Mouse (Mus musculus): ENCODE data around the gene Mrrf. TPM values are rescaled to one million over a fixed set of nuclear protein-coding genes. Genes with fewer than 3 reads are reported as not detected.
A peak's percentile ranks its signal among the peaks of the same experiment; 100 is the strongest.
"Not testable (repeated sequence)": the region's sequence is repeated elsewhere in the genome, so short reads cannot be mapped to it uniquely, and the experiment has no call there.

Mrrf gene
- polyA plus RNA-seq, 1 experiment from 2014 or later, result 35.1 TPM

DNA sequence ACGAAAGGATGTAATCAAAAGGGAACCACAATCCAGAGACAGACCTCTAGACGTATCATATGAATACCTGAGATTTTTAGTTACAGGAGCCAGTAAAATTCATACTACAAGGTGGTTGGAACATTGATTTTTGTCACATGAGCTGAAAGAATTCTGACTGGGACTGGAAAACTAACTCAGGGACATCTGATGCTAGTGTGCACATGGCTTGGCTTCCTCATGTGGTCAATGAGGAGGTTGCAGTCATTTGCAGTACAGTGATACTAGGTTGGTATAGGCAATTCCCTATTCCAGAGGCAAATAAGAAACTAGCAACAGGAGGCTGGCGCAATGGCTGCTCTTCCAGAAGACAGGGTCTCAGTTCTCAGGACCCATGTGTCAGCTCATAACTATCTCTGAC lies 23.6 kb upstream of the Mrrf start:
- Histone ChIP-seq H3K9ac (ENCODE audit: low read depth, low read length) (no peak overlapping the region), H3K9me3 (ENCODE audit: control insufficient read depth, low read length) (no peaks in the 10 kb centered on the region), H3K36me3 (ENCODE audit: control insufficient read depth, insufficient read depth, low read length) (peaks cover 23% of the 10 kb centered on the region), H3K4me3 (ENCODE audit: low read depth, low read length) (no peak overlapping the region), H3K4me2 (ENCODE audit: low read depth, low read length) (no peak overlapping the region), H3K27me3 (replicated peaks; ENCODE audit: control insufficient read depth, insufficient read depth, low read length) (peaks cover 20% of the 10 kb centered on the region), H3K4me1 (ENCODE audit: control insufficient read depth, insufficient read depth, low read length) (no peaks in the 10 kb centered on the region), H3K27ac (replicated peaks; ENCODE audit: low read depth, low read length) (no peak overlapping the region)
- WGBS, result 59% methylated on average over 3 of the region's 3 CpGs
- no peak for ATAC-seq (ENCODE audit: low read depth)
- no peak for DNase-seq (ENCODE audit: low spot score)

DNA sequence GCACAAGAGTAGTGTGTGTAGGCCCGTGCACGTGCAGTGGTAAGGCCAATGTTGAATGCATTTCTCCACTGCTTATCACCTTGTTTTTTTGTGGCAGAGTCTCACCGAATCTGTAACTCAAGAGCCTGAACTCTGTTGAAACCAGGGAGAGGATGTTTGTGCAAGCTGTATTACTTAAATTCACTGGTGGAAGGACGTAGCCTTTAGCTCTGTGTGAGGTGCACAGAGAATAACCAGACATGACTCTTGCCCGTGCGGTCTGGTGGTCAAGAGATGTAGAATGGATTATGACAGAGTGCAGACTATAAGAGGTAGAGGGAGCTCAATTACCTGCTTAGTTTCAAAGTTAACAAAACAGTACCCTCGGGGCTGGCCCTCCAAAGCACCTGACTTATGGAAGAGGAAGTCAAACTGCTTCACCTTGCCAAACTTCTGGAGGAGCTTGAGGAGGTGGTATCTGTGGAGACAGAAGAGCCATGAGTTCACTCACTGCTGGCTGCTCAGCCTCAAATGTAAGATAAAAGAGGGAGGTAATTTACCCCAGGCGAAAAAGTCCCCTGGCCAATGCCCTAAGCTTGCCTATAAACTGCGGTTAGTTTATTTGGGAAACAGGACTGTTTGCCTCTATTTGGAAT lies 9.3 kb upstream of the Mrrf start:
- H3K36me3 ChIP-seq (ENCODE audit: control insufficient read depth, insufficient read depth, low read length), result peaks cover 83% of the 10 kb centered on the region
- WGBS, result 84% methylated on average over 9 of the region's 9 CpGs

DNA sequence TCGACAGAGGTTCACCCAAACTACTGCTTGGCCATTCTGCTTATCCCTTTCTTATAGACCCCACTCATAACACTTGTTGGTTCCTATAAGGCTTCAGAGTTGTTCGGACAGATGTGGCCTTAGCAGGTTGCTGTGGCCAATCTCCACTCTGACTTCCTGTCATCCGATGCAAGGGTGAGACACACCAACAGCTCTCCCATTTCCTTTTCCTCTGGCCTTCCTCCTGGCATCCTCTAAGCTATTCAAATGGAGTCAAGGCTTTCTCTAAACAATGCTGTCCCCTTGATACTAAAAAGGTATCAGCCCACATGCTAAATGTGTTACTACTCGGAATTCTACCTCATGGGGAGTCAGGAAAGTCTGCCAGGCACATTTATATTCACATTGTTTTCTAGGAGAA lies 8.2 kb upstream of the Mrrf start:
- Histone ChIP-seq H3K4me2 (ENCODE audit: low read depth, low read length) (no peak overlapping the region), H3K36me3 (ENCODE audit: control insufficient read depth, insufficient read depth, low read length) (peaks cover 83% of the 10 kb centered on the region), H3K9me3 (ENCODE audit: control insufficient read depth, low read length) (no peaks in the 10 kb centered on the region), H3K27me3 (replicated peaks; ENCODE audit: control insufficient read depth, insufficient read depth, low read length) (no peaks in the 10 kb centered on the region), H3K4me1 (ENCODE audit: control insufficient read depth, insufficient read depth, low read length) (no peaks in the 10 kb centered on the region), H3K4me3 (ENCODE audit: low read depth, low read length) (no peak overlapping the region), H3K9ac (ENCODE audit: low read depth, low read length) (no peak overlapping the region), H3K27ac (replicated peaks; ENCODE audit: low read depth, low read length) (no peak overlapping the region)
- DNase-seq (ENCODE audit: low spot score) (no peak), ATAC-seq (ENCODE audit: low read depth) (no peak)
- 72% methylated on average over 4 of the region's 4 CpGs for WGBS

More for the DNA sequence above, 9.3 kb upstream of the Mrrf start:
- DNase-seq (ENCODE audit: low spot score) (no peak), ATAC-seq (ENCODE audit: low read depth) (no peak)
- Histone ChIP-seq H3K4me3 (ENCODE audit: low read depth, low read length) (no peak overlapping the region), H3K4me1 (ENCODE audit: control insufficient read depth, insufficient read depth, low read length) (no peaks in the 10 kb centered on the region), H3K4me2 (ENCODE audit: low read depth, low read length) (no peak overlapping the region), H3K9ac (ENCODE audit: low read depth, low read length) (no peak overlapping the region), H3K27ac (replicated peaks; ENCODE audit: low read depth, low read length) (no peak overlapping the region), H3K27me3 (replicated peaks; ENCODE audit: control insufficient read depth, insufficient read depth, low read length) (no peaks in the 10 kb centered on the region), H3K9me3 (ENCODE audit: control insufficient read depth, low read length) (no peaks in the 10 kb centered on the region)

DNA sequence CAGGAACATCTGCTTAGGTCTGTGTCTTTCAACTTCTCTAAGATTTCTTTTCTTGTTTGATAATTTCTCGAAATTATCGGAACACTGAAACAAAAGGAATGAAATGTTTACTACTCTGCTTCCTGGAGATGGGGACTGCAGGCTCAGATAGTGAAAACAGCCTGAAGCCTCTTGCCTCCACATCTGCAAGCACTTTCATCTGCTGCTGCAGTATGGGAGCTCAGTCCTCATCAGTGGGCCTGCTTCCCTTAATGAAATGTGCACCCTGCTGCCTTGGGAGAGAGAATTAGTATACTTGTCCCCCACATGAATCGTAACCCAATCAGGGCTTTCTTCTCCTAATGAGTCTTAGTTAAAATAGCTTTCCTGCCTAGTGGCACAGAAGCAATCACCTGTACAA lies 7.1 kb upstream of the Mrrf start:
- H3K36me3 ChIP-seq (ENCODE audit: control insufficient read depth, insufficient read depth, low read length), result peaks cover 86% of the 10 kb centered on the region
- ATAC-seq (ENCODE audit: low read depth) (no peak), DNase-seq (ENCODE audit: low spot score) (no peak)
- H3K9ac ChIP-seq (ENCODE audit: low read depth, low read length), result no peak overlapping the region
- no peak overlapping the region for H3K27ac ChIP-seq (replicated peaks; ENCODE audit: low read depth, low read length)
- no peaks in the 10 kb centered on the region for H3K27me3 ChIP-seq (replicated peaks; ENCODE audit: control insufficient read depth, insufficient read depth, low read length)
- no peak overlapping the region for H3K4me3 ChIP-seq (ENCODE audit: low read depth, low read length)
- no peaks in the 10 kb centered on the region for H3K9me3 ChIP-seq (ENCODE audit: control insufficient read depth, low read length)
- 68% methylated on average over 3 of the region's 3 CpGs for WGBS
- no peak overlapping the region for H3K4me2 ChIP-seq (ENCODE audit: low read depth, low read length)
- no peaks in the 10 kb centered on the region for H3K4me1 ChIP-seq (ENCODE audit: control insufficient read depth, insufficient read depth, low read length)

DNA sequence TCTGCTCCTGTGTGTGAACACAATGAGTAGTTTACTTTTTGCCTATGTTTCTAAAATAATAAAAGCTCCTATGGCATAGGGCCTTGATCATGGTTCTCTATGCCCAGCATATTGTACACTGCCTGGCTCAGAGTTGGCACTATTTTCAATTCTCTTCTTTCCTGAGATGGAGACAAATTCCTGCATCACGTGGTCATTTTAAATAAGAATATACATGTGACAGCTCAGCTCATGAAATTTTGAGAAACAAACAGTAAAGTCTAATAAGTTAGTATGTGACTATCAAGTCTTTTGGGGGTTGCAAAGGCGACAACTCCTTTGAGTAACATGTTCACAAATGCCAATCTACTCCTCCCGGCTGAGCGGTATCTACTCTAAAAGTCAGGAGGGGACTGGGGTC lies 302 bp upstream of the Mrrf start:
- H3K36me3 ChIP-seq (ENCODE audit: control insufficient read depth, insufficient read depth, low read length), result peaks cover 33% of the 10 kb centered on the region
- ATAC-seq (ENCODE audit: low read depth) (no peak), DNase-seq (ENCODE audit: low spot score) (no peak)
- peak overlapping the region; percentile 78 for H3K9ac ChIP-seq (ENCODE audit: low read depth, low read length)
- under 1% methylated on average over 4 of the region's 4 CpGs for WGBS
- H3K27ac ChIP-seq (replicated peaks; ENCODE audit: low read depth, low read length), result peak overlapping the region; percentile 83
- peak overlapping the region; percentile 61 for H3K4me3 ChIP-seq (ENCODE audit: low read depth, low read length)
- no peaks in the 10 kb centered on the region for H3K9me3 ChIP-seq (ENCODE audit: control insufficient read depth, low read length)
- peak overlapping the region; percentile 62 for H3K4me2 ChIP-seq (ENCODE audit: low read depth, low read length)
- peaks cover 7% of the 10 kb centered on the region; the same call in 1 of the 2 replicates for H3K4me1 ChIP-seq (ENCODE audit: control insufficient read depth, insufficient read depth, low read length)
- H3K27me3 ChIP-seq (replicated peaks; ENCODE audit: control insufficient read depth, insufficient read depth, low read length), result no peaks in the 10 kb centered on the region

DNA sequence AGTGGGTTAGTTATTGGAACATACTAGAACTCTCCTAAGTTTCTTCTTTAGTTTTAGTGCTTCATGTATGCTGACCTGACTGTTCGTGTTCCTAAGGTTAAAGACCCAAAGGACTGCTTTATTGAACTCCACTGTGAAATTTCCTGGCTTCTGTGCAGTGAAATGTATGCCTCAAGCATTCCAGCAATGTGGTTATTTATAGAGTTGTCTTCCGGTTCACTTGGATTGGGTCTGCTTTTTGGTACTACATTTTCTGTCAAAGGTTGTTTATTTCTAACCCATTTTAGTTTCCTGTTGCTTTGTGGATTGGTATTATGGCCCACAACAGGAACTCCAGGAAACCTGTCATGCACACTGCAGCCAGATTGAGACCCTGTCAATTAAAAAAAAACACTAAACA lies 2.9 kb downstream of the Mrrf start:
- Histone ChIP-seq H3K4me3 (ENCODE audit: low read depth, low read length) (no peak overlapping the region), H3K27ac (replicated peaks; ENCODE audit: low read depth, low read length) (no peak overlapping the region), H3K4me2 (ENCODE audit: low read depth, low read length) (no peak overlapping the region), H3K36me3 (ENCODE audit: control insufficient read depth, insufficient read depth, low read length) (peaks cover 22% of the 10 kb centered on the region), H3K9me3 (ENCODE audit: control insufficient read depth, low read length) (no peaks in the 10 kb centered on the region), H3K4me1 (ENCODE audit: control insufficient read depth, insufficient read depth, low read length) (peaks cover 7% of the 10 kb centered on the region; the same call in 1 of the 2 replicates), H3K9ac (ENCODE audit: low read depth, low read length) (no peak overlapping the region), H3K27me3 (replicated peaks; ENCODE audit: control insufficient read depth, insufficient read depth, low read length) (no peaks in the 10 kb centered on the region)
- DNase-seq (ENCODE audit: low spot score), result no peak
- 54% methylated on average over 2 of the region's 2 CpGs for WGBS
- ATAC-seq (ENCODE audit: low read depth), result no peak

DNA sequence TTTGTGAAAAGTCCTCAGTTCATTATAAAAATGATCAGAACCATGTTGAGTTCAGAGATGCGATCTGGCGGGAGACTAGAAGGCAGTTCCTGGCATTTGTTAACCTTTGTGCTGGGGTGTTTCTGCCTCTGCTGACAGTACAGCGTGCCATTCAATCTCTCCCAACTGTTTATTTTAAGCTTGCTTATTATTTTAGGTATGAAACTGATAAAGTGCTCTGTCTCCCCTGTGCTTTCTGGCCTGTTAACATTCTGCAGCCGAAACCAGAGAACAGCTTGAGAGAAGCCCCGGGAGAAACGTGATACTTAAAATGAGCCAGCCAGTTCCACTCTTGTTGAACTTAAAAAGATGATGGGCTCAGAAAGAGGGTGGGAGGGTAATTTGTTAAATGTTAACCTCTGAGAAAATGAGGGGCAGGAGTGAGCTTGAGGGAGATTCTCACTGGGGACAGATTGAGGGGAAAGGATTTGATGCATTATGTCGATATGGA lies 12.7 kb downstream of the Mrrf start:
- no peak overlapping the region for H3K27ac ChIP-seq (replicated peaks; ENCODE audit: low read depth, low read length)
- ATAC-seq (ENCODE audit: low read depth) (peak; percentile 18; the same call in 1 of the 2 replicates), DNase-seq (ENCODE audit: low spot score) (peak; percentile 70)
- 35% methylated on average over 7 of the region's 7 CpGs for WGBS
- no peak overlapping the region for H3K4me2 ChIP-seq (ENCODE audit: low read depth, low read length)
- H3K36me3 ChIP-seq (ENCODE audit: control insufficient read depth, insufficient read depth, low read length), result peaks cover 8% of the 10 kb centered on the region; the same call in 1 of the 2 replicates
- H3K27me3 ChIP-seq (replicated peaks; ENCODE audit: control insufficient read depth, insufficient read depth, low read length), result no peaks in the 10 kb centered on the region
- 0 out of 2 replicates have a peak overlapping the region, but pooled peaks have one; percentile 30 for H3K9ac ChIP-seq (ENCODE audit: low read depth, low read length)
- H3K9me3 ChIP-seq (ENCODE audit: control insufficient read depth, low read length), result no peaks in the 10 kb centered on the region
- H3K4me1 ChIP-seq (ENCODE audit: control insufficient read depth, insufficient read depth, low read length), result 0 out of 2 replicates have a peak, but pooled peaks cover 2% of the 10 kb centered on the region
- no peak overlapping the region for H3K4me3 ChIP-seq (ENCODE audit: low read depth, low read length)

DNA sequence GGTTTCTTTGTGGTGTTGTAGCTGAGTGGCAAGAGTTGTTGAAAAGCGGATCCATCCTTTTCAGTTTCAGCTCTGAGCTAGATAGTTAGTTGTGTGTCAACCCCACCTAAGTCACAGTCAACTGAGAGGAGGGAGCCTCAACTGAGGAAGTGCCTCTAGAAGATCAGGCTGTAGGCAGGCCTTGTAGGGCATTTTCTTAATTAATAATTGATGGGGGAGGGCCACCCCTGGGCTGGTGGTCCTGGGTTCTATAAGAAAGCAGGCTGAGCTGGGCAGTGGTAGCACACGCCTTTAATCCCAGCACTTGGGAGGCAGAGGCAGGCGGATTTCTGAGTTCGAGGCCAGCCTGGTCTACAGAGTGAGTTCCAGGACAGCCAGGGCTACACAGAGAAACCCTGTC lies 16.2 kb downstream of the Mrrf start:
- WGBS, result 96% methylated on average over 4 of the region's 4 CpGs
- H3K4me2 ChIP-seq (ENCODE audit: low read depth, low read length); ATAC-seq (ENCODE audit: low read depth); DNase-seq (ENCODE audit: low spot score); H3K9me3 ChIP-seq (ENCODE audit: control insufficient read depth, low read length); H3K4me3 ChIP-seq (ENCODE audit: low read depth, low read length); H3K4me1 ChIP-seq (ENCODE audit: control insufficient read depth, insufficient read depth, low read length); H3K27me3 ChIP-seq (replicated peaks; ENCODE audit: control insufficient read depth, insufficient read depth, low read length); H3K27ac ChIP-seq (replicated peaks; ENCODE audit: low read depth, low read length); H3K9ac ChIP-seq (ENCODE audit: low read depth, low read length): not testable (repeated sequence)
- H3K36me3 ChIP-seq (ENCODE audit: control insufficient read depth, insufficient read depth, low read length), result peaks cover 20% of the 10 kb centered on the region

DNA sequence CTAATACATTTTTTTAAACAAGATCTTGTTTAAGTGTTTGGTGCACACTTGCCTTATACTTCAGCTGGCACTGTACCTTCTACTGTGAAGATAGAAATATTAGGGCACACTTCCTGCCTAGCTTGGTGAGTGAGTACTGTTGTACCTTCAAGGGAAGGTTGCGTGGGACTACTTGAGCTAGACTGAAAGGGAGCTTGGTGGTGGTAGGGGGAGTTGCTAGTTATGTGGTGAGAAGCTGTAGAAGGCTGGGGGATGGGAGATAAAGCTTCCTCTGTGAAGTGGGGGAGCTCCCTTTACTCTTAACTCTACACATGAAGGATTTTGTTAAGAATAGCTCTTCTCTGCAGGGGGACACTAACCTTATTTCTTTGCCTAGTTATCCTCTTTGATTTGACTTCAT lies 21.3 kb downstream of the Mrrf start:
- no peak overlapping the region for H3K4me2 ChIP-seq (ENCODE audit: low read depth, low read length)
- H3K27me3 ChIP-seq (replicated peaks; ENCODE audit: control insufficient read depth, insufficient read depth, low read length), result no peaks in the 10 kb centered on the region
- DNase-seq (ENCODE audit: low spot score) (no peak), ATAC-seq (ENCODE audit: low read depth) (no peak)
- peaks cover 12% of the 10 kb centered on the region; the same call in 1 of the 2 replicates for H3K4me1 ChIP-seq (ENCODE audit: control insufficient read depth, insufficient read depth, low read length)
- peaks cover 35% of the 10 kb centered on the region for H3K36me3 ChIP-seq (ENCODE audit: control insufficient read depth, insufficient read depth, low read length)
- no peak overlapping the region for H3K9ac ChIP-seq (ENCODE audit: low read depth, low read length)
- H3K27ac ChIP-seq (replicated peaks; ENCODE audit: low read depth, low read length), result no peak overlapping the region
- WGBS, result 78% methylated on average over 1 of the region's 1 CpGs
- H3K9me3 ChIP-seq (ENCODE audit: control insufficient read depth, low read length), result no peaks in the 10 kb centered on the region
- no peak overlapping the region for H3K4me3 ChIP-seq (ENCODE audit: low read depth, low read length)
